Mouse (Mus musculus) small intestine, adult 2 months (tissue): ENCODE data around the gene Scarf2.

ENCODE experiments used
- CTCF ChIP-seq: fragments of 200-500 bp; IDR thresholded peaks from 2 replicates; pipeline ENCODE4 v1.5.1; 2012; ENCODE audit warnings: low read depth, mild to moderate bottlenecking, control low read depth, inconsistent platforms, low read length, moderate library complexity, mixed read lengths; ENCODE audit not compliant: insufficient replicate concordance, insufficient read length; ENCODE audit errors: extremely low read depth
- POLR2A ChIP-seq: fragments of 200-500 bp; IDR thresholded peaks from 2 replicates; pipeline ENCODE4 v1.6.1; 2012; ENCODE audit warnings: low read depth, mild to moderate bottlenecking, control low read depth, inconsistent platforms, low read length, moderate library complexity

- TF ChIP-seq CTCF: no peak
- TF ChIP-seq POLR2A: no peak
Observed at GRCm38 (mm10) chr16:17839976-17840375, 42.9 kb downstream of the Scarf2 start.
